Mouse (Mus musculus) right cerebral cortex, postnatal 4 days (tissue): Measurements from ENCODE around the gene Nop9.

ENCODE experiments used
- DNase-seq: peaks from one replicate; pipeline ENCODE4 v3.0.0-alpha.2; 2022

Nop9 gene

GRCm38 (mm10) chr14:55745180-55745860 is at the start of gene Nop9, which contains the start of gene Dhrs1:
TSS of gene Nop9 (plus strand) at chr14:55745693.
TSS of gene Dhrs1 (minus strand) at chr14:55745690.
- peak; percentile 85 for DNase-seq

- DNase-seq, result no peak
Observed at GRCm38 (mm10) chr14:55697226-55697625, 48.3 kb upstream of the Nop9 start.

GRCm38 (mm10) chr14:55701131-55701530 is 44.4 kb upstream of the Nop9 start:
- DNase-seq, result no peak

- no peak for DNase-seq
Observed at GRCm38 (mm10) chr14:55702761-55703160, 42.7 kb upstream of the Nop9 start.

GRCm38 (mm10) chr14:55706051-55706600 is 39.4 kb upstream of the Nop9 start:
- DNase-seq, result no peak

- no peak for DNase-seq
Observed at GRCm38 (mm10) chr14:55707397-55707796, 38.1 kb upstream of the Nop9 start.

GRCm38 (mm10) chr14:55709509-55709908 is 36.0 kb upstream of the Nop9 start:
- no peak for DNase-seq

- DNase-seq, result no peak
Observed at GRCm38 (mm10) chr14:55711786-55712185, 33.7 kb upstream of the Nop9 start.

GRCm38 (mm10) chr14:55713007-55713728 is 32.3 kb upstream of the Nop9 start:
- no peak for DNase-seq

GRCm38 (mm10) chr14:55713729-55714122 is 31.8 kb upstream of the Nop9 start, which contains the start of gene Tgm1:
TSS of gene Tgm1 (minus strand) at chr14:55713926.
- no peak for DNase-seq

- DNase-seq, result no peak
Observed at GRCm38 (mm10) chr14:55714893-55715292, 30.6 kb upstream of the Nop9 start.

GRCm38 (mm10) chr14:55716271-55716670 is 29.2 kb upstream of the Nop9 start:
- no peak for DNase-seq

GRCm38 (mm10) chr14:55716884-55717283 is 28.6 kb upstream of the Nop9 start:
- no peak for DNase-seq

- no peak for DNase-seq
Observed at GRCm38 (mm10) chr14:55719737-55720136, 25.8 kb upstream of the Nop9 start.

- DNase-seq, result no peak
Observed at GRCm38 (mm10) chr14:55720666-55721065, 24.8 kb upstream of the Nop9 start.

GRCm38 (mm10) chr14:55721076-55721475 is 24.4 kb upstream of the Nop9 start:
- no peak for DNase-seq

GRCm38 (mm10) chr14:55721700-55722437 is 23.6 kb upstream of the Nop9 start, which contains the start of gene Rabggta:
TSS of gene Rabggta (minus strand) at chr14:55722263.
- DNase-seq, result peak; percentile 96

GRCm38 (mm10) chr14:55722438-55722945 is 23.0 kb upstream of the Nop9 start:
- no peak for DNase-seq

GRCm38 (mm10) chr14:55723433-55723832 is 22.1 kb upstream of the Nop9 start:
- DNase-seq, result no peak

GRCm38 (mm10) chr14:55724411-55724871 is 21.1 kb upstream of the Nop9 start:
- no peak for DNase-seq

GRCm38 (mm10) chr14:55726261-55726660 is 19.2 kb upstream of the Nop9 start:
- no peak for DNase-seq

GRCm38 (mm10) chr14:55727889-55728685 is 17.4 kb upstream of the Nop9 start:
- no peak for DNase-seq
